Mouse (Mus musculus) kidney, postnatal 0 days (tissue): ENCODE measurements around the gene Sema5b. TPM values are rescaled to one million over a fixed set of nuclear protein-coding genes. Genes with fewer than 3 reads are reported as not detected.

Experiments used
- ATAC-seq: fragments of 200-750 bp; cut with Nextera tagmentation; replicated peaks from 2 replicates; pipeline ENCODE4 v1.8.0; 2017; ENCODE audit warnings: low read depth, moderate number of reproducible peaks, moderate TSS enrichment, moderate library complexity; ENCODE audit not compliant: low FRiP score
- DNase-seq: peaks from one replicate; pipeline ENCODE4 v3.0.0-alpha.2; 2016; ENCODE audit warnings: low spot score
- H3K27ac ChIP-seq: fragments of 300-500 bp; sonication (generic); 2 replicates; pipeline ENCODE4 v1.5.1; 2014; ENCODE audit warnings: mild to moderate bottlenecking
- H3K27me3 ChIP-seq: fragments of 300-500 bp; sonication (generic); 2 replicates; pipeline ENCODE4 v1.6.1; 2014; ENCODE audit warnings: low read length, mixed read lengths; ENCODE audit not compliant: insufficient read depth
- H3K36me3 ChIP-seq: fragments of 300-500 bp; sonication (generic); 2 replicates; pipeline ENCODE4 v1.6.1; 2014; ENCODE audit warnings: low read length, mixed read lengths; ENCODE audit not compliant: insufficient read depth
- H3K4me1 ChIP-seq: fragments of 300-500 bp; sonication (generic); replicated peaks from 2 replicates; pipeline ENCODE4 v1.6.1; 2014; ENCODE audit warnings: antibody characterized with exemption, low read length, mixed read lengths; ENCODE audit not compliant: insufficient read depth
- H3K4me2 ChIP-seq: fragments of 300-500 bp; sonication (generic); 2 replicates; pipeline ENCODE4 v1.6.1; 2014; ENCODE audit warnings: mild to moderate bottlenecking, low read length, moderate library complexity, mixed read lengths
- H3K4me3 ChIP-seq: fragments of 300-500 bp; sonication (generic); replicated peaks from 2 replicates; pipeline ENCODE4 v1.5.1; 2014; ENCODE audit warnings: low read depth, low read length
- H3K9ac ChIP-seq: fragments of 300-500 bp; sonication (generic); 2 replicates; pipeline ENCODE4 v1.6.1; 2014; ENCODE audit warnings: low read depth, low read length
- H3K9me3 ChIP-seq: fragments of 300-500 bp; sonication (generic); replicated peaks from 2 replicates; pipeline ENCODE4 v1.6.1; 2016; ENCODE audit warnings: low read length, inconsistent platforms, mixed read lengths
- CTCF ChIP-seq: IDR thresholded peaks from 2 replicates; pipeline ENCODE4 v1.5.1; 2016; ENCODE audit warnings: antibody characterized with exemption, low read depth, mild to moderate bottlenecking, moderate library complexity
- WGBS: fragments of 180-500 bp; shearing (Covaris S2); extraction: QIAGEN DNeasy Blood & Tissue Kit; methylation state at CpG from one replicate; pipeline ENCODE4 v1.1.7; 2014; 5-methylcytosine and 5-hydroxymethylcytosine counted together
- polyA plus RNA-seq: library from polyadenylated mRNA; unstranded; fragments of >200 nt; fragmentation: Nextera tagmentation; extraction: Ambion mirVana; gene quantifications from 2 replicates; pipeline ENCODE4 v1.2.1, GENCODE M21; 2015

Sema5b gene
- polyA plus RNA-seq: 1.7 and 2.2 TPM in 2 replicates

DNA sequence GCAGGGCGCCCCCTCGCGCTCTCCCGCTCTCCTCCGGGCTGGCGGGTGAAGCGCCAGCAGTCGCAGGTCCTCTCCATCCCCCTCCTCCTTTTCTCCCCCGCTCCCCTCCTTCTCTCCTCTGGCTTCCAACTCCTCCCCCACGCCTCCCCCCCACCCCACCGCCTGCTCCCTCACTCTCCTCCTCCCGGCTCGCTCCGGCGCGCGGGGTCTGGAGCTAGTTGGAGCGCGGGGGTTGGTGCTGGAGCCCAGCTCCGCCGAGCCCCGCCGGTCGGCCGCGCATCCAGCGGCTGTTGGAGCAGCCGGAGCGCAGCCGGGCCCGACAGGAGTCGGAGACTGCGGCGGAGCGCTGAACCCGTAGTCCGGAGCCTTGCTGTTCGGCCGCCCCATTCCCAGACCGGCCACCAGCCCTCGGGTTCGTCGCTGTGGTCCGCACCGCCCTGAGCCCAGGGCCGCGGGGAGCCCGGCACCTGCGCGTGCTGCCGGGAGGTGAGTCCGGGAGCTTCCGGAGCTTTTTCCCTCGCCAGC lies at the start of gene Sema5b:
TSS of gene Sema5b (plus strand) at position 29 of the 525 bp plus-strand sequence.
- peak; percentile 65 for TF ChIP-seq CTCF
- Histone ChIP-seq H3K4me3 (peak within 1 kb of the TSS; percentile 51), H3K9me3 (no peaks in the 10 kb centered on the region), H3K27me3 (peaks cover 5% of the 10 kb centered on the region; the same call in 1 of the 2 replicates), H3K4me2 (peak within 1 kb of the TSS; percentile 97), H3K9ac (peak within 1 kb of the TSS; percentile 50), H3K36me3 (no peaks in the 10 kb centered on the region), H3K4me1 (peaks cover 15% of the 10 kb centered on the region; the same call in 1 of the 2 replicates), H3K27ac (no peak within 1 kb of the TSS)
- DNase-seq (peak; percentile 84), ATAC-seq (peak; percentile 76)
- WGBS: 2% methylated on average over 50 of the region's 54 CpGs

DNA sequence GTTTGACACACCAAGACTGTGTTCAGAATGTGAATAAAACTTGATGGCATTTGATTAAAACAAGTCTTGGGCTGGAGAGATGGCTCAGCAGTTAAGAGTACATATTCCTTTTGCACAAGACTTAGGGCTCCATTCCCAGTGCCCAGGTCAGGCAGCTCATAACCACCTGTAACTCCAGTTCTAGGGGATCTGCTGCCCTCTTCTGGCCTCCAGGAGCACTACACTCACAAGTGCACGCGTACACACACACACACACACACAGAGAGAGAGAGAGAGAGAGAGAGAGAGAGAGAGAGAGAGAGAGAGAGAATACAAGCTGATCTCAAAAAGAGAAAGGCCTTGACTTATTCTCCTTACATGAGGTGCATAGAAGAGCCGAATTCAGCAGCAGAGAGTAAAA lies 40.6 kb upstream of the Sema5b start:
- DNase-seq (no peak), ATAC-seq (no peak)
- H3K4me2 ChIP-seq: no peak overlapping the region
- WGBS: 96% methylated on average over 3 of the region's 3 CpGs
- H3K9me3 ChIP-seq: no peaks in the 10 kb centered on the region
- H3K27me3 ChIP-seq: no peaks in the 10 kb centered on the region
- H3K4me3 ChIP-seq: no peak overlapping the region
- H3K27ac ChIP-seq: no peak overlapping the region
- H3K4me1 ChIP-seq: no peaks in the 10 kb centered on the region
- H3K9ac ChIP-seq: no peak overlapping the region
- no peaks in the 10 kb centered on the region for H3K36me3 ChIP-seq
- 0 out of 2 replicates have a peak, but pooled peaks have one; percentile 4 for TF ChIP-seq CTCF

DNA sequence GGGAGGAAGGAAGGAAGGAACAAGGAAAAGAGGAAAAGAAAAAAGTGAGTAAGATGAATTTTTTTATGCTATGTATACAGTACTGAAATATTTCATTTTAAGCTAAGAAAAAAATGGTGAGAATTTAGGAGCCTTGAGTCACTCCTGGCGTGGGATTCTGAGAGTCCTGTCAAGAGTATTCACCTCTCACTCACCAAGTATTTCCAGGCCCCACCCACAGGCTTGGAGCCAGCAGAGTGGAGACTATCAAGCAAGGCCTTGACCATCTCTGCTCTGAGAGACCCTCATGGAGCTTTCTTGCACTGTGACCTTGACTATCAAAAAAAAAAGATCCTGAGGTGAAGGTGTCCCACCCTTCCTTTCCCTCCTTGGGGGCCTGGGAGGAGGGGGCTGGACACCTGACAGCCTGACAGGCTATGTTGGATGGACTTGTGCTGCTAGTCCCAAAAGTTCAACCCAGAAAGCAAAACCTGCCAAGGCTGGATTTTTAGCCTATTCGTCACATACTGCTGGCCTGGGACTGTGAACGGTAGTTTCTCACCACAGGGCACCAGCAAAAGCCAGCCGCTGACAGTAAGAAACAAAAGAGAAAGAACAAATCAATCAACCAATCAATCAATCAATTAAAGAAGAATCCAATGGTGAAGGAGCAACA lies 39.7 kb upstream of the Sema5b start:
- Histone ChIP-seq H3K36me3 (no peaks in the 10 kb centered on the region), H3K9ac (no peak overlapping the region), H3K4me1 (no peaks in the 10 kb centered on the region), H3K27ac (no peak overlapping the region), H3K27me3 (no peaks in the 10 kb centered on the region), H3K4me2 (no peak overlapping the region), H3K4me3 (no peak overlapping the region), H3K9me3 (no peaks in the 10 kb centered on the region)
- 76% methylated on average over 4 of the region's 4 CpGs for WGBS
- DNase-seq (no peak), ATAC-seq (no peak)
- TF ChIP-seq CTCF: no peak

DNA sequence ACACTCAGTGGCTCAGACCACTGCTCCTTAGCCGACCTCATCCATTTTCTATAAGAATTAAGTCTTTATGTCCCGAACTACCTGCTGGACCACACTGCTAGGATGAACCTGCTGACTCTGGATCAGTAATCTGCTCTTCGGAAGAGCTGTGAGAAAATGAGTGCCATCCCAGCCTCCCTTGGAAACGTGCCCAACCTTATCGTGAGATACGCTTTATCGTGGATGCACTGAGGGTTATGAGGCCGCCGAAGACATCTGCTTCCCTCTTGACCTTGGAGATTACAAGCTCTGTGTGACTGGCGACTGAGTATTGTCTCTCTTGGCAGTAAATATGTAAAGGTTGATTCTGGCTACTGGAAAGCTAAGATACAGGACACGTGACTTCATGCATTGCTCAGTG lies 38.5 kb upstream of the Sema5b start:
- DNase-seq: no peak
- H3K4me1 ChIP-seq: no peaks in the 10 kb centered on the region

DNA sequence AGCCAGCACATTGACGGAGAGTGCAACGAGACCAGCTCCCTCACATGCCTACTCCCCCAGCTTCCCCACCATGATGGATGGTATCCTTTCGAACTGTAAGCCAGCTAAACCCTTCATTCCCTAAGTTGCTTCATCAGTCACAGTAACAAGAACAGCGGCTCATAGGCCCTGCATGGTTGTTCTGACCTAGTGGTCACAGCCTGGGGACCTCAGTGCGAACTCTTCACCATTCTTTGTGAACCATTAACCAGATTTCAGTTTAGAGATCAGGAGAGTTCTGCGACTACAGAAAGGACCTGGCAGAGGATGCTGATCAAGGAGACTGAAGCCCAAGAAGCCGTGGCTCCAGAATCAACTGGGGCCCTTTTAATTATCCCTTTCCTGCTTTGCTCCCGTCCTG lies 36.7 kb upstream of the Sema5b start:
- TF ChIP-seq CTCF: no peak
- WGBS: 70% methylated on average over 8 of the region's 8 CpGs
- no peaks in the 10 kb centered on the region for H3K27me3 ChIP-seq
- no peak overlapping the region for H3K9ac ChIP-seq
- DNase-seq (no peak), ATAC-seq (no peak)
- no peak overlapping the region for H3K27ac ChIP-seq
- no peak overlapping the region for H3K4me3 ChIP-seq
- H3K4me2 ChIP-seq: no peak overlapping the region
- H3K4me1 ChIP-seq: peaks cover 2% of the 10 kb centered on the region; the same call in 1 of the 2 replicates
- no peaks in the 10 kb centered on the region for H3K9me3 ChIP-seq
- H3K36me3 ChIP-seq: no peaks in the 10 kb centered on the region

More for the DNA sequence above, 38.5 kb upstream of the Sema5b start:
- TF ChIP-seq CTCF: no peak
- Histone ChIP-seq H3K4me3 (no peak overlapping the region), H3K9me3 (no peaks in the 10 kb centered on the region), H3K36me3 (no peaks in the 10 kb centered on the region), H3K27me3 (no peaks in the 10 kb centered on the region), H3K9ac (no peak overlapping the region), H3K4me2 (no peak overlapping the region), H3K27ac (no peak overlapping the region)
- 82% methylated on average over 11 of the region's 11 CpGs for WGBS
- ATAC-seq: no peak

DNA sequence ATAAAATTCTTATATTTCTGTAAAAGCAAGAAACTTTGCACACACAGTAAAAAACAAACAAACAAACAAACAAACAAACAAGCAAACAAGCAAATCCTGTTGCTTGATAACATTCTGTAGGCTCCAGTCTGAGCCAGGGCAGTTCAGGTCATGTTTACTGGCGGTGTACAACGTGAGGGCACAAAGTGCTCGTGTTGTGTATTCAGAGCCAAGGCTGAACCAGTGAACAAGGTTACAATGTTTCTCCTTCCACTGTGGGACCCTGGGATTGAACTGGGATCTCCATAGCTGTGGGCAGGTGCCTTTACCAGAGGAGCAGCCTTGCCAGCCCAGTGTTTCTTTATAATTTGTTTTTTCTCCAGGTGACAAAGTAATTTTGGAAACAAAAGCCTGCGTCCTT lies 35.2 kb upstream of the Sema5b start:
- 91% methylated on average over 4 of the region's 4 CpGs for WGBS
- Histone ChIP-seq H3K4me3 (no peak overlapping the region), H3K9me3 (no peaks in the 10 kb centered on the region), H3K27ac (no peak overlapping the region), H3K4me2 (no peak overlapping the region), H3K4me1 (peaks cover 5% of the 10 kb centered on the region; the same call in 1 of the 2 replicates), H3K27me3 (no peaks in the 10 kb centered on the region), H3K9ac (no peak overlapping the region), H3K36me3 (no peaks in the 10 kb centered on the region)
- no peak for TF ChIP-seq CTCF
- ATAC-seq: no peak
- no peak for DNase-seq

DNA sequence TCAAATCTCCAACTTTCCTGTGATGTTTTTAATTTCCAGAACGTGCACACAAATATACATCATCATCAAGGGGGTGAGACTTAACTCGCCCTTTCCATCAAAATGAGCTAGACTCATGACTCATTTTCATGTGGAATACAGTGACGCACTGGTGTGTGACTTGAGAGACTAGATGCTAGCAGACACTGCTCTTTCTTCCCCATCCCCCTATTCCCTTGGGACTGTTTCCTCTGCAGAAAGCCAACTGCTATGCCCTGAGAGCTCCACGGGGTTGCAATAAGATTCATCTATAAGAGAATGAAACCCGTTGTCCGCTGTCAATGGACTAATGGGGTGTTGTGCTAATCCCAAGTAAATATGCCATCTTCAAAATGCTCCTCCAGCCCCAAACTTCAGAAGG lies 32.4 kb upstream of the Sema5b start:
- DNase-seq: no peak
- no peak overlapping the region for H3K9ac ChIP-seq
- WGBS: 79% methylated on average over 6 of the region's 6 CpGs
- no peak for TF ChIP-seq CTCF
- ATAC-seq: no peak
- H3K4me1 ChIP-seq: peaks cover 5% of the 10 kb centered on the region; the same call in 1 of the 2 replicates
- no peak overlapping the region for H3K27ac ChIP-seq
- no peak overlapping the region for H3K4me2 ChIP-seq
- H3K9me3 ChIP-seq: no peaks in the 10 kb centered on the region
- H3K4me3 ChIP-seq: no peak overlapping the region
- H3K27me3 ChIP-seq: no peaks in the 10 kb centered on the region
- H3K36me3 ChIP-seq: no peaks in the 10 kb centered on the region
